Mouse (Mus musculus): ENCODE data around the gene Rb1.
A peak's percentile ranks its signal among the peaks of the same experiment; 100 is the strongest.

Gene Rb1

DNA sequence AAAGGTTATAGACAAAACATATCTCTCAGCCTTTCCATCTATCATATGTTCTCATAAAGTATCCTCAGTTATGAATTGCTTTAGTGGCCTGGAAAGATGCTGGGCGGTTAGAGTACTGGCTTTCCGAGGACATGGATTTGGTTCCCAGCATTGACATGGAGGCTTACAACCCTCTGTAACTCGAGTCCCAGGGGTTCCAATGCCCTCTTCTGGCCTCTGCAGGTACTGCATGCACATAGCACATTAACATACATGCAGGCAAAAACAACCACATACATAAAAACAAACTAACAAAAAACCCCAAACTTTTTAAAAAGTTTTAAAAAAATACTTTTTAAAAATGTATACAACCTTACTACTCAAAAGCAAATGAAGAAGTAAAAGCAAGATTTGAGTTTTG lies 59.5 kb downstream of the Rb1 start:
- DNase-seq (ENCODE audit: low spot score in 2 of 2) = no peak

DNA sequence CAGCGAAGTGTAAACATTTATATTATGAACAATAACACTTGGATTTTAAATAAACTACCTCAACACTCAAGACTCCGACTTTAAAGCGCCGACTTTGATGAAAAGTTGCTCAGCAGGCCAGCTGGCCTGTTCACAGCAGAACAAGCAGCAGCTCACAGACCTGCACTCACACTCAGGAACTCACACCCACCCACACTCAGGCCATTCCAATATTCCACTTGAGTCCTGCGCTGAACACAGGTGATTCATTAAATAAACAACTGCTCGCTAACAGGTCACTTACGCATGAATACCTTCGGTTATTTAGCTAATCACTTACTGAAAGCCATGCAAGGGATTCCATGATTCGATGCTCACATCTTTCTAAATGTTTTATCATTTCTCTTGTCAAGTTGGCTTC lies 63.4 kb downstream of the Rb1 start:
- no peak for DNase-seq (ENCODE audit: low spot score in 2 of 2)

DNA sequence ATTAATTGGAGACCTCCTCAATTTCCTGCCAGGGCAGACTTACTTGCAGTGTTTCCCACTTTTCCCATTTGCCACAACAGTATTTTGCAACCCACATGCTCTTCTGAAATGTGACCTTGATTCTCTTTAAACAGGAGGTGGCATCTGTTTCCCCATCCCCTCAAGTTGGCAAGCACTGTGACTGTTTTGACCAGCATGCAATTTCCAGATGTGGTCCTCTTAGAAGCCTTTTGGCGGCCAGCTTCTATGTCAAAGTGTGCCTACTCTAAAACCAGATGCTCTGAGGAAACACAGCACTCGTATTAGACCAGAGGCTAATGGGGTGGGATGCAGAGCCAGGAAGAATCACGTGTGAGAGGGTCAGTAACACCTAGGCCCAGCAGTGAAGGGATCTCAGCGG lies 67.4 kb downstream of the Rb1 start:
- DNase-seq (ENCODE audit: low spot score in 2 of 2) = no peak

DNA sequence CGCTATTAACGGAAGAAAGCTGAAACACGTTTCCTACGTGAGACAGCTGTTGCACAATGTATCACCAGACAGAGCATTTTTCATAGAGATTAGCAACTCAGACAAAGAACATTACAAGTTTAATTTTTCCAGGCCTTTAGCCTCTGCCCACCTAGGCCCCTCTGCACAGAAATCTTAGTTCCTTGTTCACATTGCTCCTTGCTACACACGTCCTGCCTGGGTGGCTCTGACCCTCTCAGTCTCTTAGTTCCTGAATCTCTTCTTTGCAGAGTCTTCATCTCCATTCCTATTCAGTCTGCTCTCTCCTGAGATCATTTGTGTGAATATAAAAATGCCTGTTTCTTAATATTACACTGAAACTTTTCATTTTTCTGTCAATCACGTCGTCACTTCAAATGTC lies 68.3 kb downstream of the Rb1 start:
- no peak for DNase-seq (ENCODE audit: low spot score in 2 of 2)

DNA sequence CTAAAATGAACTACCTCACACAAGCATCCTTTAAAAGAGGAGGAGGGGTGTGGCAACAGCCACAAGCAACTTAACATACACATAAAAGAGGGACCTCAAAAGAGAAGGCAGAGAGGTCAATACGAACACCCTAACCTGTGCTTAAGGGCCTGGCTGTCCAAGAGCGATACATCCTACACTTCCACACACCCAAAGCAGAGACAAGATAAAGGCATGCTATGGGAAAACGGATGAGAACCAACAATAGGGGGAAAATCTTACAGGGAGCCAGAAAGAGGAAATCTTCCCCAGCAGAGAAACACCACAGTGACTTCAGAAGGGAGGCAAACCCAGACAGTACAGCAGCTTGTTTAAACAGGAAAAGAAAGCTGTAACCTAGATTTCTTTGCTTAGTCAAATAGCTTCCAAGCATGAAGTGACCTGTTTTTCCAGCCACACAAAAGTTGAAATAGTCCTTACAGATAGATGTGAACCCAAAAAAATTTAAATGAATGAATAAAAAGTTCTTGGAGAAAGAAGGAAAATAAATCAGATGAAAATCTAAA lies 70.1 kb downstream of the Rb1 start:
- no peak for DNase-seq (ENCODE audit: low spot score in 2 of 2)

DNA sequence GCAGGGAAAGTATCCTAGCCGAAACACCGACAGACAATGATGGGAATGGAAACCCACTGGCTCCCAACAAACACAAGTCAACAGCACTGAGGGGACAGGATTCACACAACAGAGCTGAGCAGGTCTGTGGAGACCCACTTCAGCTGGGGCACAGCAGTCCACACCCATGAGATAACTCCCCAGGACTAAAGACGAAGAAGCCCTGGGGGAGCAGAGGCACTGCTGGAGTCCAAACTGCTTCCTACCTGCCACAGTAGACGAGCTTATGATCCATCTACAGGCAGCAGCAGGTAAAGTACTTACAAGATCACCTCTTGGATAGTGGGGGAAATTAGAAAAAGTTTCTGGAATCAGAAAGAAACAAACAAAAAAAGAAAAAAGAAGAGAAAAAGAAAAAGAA lies 71.2 kb downstream of the Rb1 start:
- no peak for DNase-seq (ENCODE audit: low spot score in 2 of 2)

DNA sequence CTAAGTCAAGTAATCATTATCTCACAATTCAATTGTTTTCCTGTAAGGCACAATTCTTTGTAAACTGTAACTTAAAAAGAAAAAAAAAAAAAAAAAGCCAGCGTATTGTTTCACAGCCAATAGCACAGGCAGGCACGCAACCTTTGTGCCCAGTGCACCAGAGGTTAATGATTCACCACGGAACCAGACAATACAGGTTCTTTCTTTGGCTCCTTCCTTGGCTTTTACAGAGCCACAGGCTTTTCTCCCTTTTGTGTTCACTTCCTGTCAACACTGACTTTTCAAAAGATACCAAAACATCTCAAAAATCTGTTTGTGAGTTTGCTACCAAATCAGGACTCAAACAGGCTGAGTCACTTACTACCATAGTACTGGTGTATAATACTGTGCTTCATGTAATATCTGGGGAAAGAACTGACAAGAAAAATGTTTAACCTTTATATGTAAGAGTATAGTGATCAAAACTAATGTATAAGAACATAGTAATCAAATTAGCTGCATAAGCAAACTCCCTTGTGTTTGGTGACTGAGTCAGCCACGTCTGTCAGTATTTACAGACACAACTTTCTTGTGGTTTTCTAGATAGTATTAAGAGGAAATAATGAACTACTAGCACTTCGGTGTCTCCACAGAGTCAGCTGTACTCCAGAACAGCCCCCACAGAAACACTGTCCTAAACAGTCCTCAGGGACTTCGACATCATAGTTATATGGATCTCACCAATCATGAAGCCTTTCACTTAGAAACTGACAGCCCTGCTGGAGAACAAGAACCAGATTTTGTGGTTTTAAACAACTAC lies 72.0 kb downstream of the Rb1 start:
- DNase-seq (ENCODE audit: low spot score in 2 of 2) = no peak

DNA sequence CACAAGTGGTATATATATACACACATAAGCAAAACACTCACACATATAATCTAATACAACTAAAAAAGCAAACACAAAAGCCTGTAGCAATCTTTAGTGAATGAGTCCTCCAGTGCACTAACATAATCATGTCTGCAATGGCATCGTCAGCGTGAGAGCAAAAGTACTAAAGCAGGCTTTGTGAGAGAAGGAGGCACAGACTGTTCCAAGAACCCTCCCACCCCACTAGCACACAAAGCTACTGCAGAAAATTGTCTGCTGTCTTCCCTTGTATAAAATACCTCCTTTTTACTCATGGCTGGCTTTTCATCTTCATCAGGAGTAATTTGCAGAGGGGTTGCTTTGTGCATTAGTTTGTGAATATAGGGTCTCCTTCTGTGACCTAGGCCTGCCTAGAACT lies 73.3 kb downstream of the Rb1 start:
- no peak for DNase-seq (ENCODE audit: low spot score in 2 of 2)

DNA sequence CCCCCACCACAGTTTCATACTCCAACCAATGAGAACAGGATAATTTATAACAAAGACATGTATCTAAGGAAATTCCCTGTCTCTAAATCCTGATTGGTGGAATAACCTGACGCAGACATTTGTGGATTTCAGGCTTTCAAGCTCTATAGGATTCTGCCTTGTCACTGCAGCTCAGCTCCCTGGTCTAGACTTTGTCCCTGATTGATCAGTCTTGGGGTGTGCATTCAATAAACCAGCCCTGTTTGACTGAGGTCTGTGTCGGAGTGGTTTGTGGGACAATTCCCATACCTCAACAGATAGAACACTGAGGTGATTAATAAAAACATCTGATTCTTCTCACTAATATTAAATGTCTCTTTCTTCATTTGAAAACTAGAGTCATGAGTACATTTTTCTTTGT lies 75.6 kb downstream of the Rb1 start:
- no peak for DNase-seq (ENCODE audit: low spot score in 2 of 2)

DNA sequence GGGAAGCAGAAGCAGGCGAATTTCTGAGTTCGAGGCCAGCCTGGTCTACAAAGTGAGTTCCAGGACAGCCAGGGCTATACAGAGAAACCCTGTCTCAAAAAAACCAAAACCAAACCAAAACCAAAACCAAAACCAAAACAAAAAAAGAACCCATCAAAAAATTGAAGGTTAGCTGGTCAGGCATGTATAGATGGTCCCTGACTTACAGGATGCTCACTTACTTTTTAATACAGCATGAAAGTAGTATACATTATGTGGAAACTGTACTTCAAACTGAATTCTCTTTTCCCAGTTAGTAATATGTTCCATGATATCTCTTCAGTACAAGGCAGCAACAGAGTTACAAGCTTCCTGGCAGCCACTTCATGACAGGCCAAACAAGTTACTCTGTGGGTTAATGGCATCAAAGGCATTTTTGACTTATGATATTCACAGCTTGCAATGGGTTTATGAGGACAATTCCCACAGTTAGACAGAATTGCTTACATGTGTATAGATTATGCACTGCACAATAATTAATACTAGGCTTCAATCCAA lies 81.5 kb downstream of the Rb1 start:
- DNase-seq (ENCODE audit: low spot score in 2 of 2) = no peak

DNA sequence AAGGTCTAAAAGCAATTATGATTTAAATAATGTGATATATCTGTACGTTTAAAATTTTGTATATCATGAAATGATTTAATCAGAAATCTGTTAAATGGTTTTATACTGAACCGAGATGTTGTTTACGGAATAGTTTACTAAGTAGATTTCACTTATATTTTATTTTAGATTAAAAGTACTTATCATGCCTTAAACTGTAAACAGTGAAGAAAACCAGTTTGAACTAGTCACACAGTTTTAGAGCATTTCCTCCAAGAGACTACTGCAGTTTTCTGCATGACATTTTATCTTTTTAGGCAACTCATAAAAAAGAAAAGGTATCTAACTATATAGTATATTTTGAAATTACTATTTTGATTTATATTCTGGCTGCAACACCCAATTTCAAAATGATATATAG lies 85.8 kb downstream of the Rb1 start:
- DNase-seq (ENCODE audit: low spot score in 2 of 2) = no peak

DNA sequence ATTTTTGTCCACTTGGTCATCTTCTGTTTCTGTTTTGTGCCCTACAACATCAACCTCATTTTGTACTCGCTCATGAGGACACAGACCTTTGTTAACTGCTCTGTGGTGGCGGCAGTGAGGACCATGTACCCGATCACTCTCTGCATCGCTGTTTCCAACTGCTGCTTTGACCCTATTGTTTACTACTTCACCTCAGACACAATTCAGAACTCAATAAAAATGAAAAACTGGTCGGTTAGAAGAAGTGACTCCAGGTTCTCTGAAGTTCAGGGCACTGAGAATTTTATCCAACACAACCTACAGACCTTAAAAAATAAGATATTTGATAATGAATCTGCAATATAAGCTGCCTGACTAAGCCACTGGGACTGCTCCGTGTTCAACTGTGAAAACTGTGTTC lies 86.3 kb downstream of the Rb1 start:
- no peak for DNase-seq (ENCODE audit: low spot score in 2 of 2)

DNA sequence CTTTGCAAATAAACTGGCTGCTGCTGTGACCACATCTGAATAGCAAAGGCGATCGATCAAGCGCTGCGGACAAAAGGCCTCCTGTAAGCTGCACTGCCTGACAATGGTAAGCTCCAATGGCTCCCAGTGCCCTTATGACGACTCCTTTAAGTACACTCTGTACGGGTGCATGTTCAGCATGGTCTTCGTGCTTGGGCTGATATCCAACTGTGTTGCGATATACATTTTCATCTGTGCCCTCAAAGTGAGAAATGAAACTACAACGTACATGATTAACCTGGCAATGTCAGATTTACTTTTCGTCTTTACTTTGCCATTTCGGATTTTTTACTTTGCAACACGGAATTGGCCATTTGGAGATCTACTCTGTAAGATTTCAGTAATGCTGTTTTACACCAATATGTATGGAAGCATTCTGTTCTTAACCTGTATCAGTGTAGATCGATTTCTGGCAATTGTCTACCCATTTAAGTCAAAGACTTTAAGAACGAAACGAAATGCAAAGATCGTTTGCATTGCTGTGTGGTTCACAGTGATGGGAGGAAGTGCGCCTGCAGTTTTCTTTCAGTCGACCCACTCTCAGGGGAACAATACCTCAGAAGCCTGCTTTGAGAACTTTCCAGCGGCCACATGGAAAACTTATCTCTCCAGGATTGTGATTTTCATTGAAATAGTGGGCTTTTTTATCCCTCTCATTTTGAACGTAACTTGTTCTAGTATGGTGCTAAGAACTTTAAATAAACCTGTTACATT lies 86.9 kb downstream of the Rb1 start:
- DNase-seq (ENCODE audit: low spot score in 2 of 2) = no peak

DNA sequence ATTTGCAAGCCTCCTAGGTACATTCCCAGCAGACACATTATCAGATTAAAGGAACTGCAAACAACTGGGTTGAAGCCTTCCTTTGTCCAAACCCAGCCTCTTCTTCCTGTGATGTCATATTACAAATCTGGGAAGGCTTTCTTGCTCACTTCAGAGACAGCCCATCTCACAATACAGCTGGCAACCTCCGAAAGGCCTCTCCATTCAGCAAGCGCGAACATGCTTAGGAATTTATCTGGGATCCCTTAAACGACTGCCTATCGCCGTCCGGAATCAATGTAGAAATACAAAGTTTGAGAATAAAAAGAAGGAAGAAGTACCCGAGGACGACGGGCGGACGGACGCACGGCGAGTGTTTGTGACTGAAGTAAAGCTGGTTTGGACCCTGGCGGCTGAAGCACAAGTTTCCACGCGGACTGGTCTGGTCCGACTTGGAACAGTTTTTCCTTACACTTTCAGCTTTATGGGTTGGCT lies 87.7 kb downstream of the Rb1 start, which contains the start of gene Lpar6:
Gene Lpar6 (plus strand): TSS at position 48 of the 474 bp plus-strand sequence.
- peak; percentile 47 to 63 for DNase-seq (ENCODE audit: low spot score in 2 of 2)

DNA sequence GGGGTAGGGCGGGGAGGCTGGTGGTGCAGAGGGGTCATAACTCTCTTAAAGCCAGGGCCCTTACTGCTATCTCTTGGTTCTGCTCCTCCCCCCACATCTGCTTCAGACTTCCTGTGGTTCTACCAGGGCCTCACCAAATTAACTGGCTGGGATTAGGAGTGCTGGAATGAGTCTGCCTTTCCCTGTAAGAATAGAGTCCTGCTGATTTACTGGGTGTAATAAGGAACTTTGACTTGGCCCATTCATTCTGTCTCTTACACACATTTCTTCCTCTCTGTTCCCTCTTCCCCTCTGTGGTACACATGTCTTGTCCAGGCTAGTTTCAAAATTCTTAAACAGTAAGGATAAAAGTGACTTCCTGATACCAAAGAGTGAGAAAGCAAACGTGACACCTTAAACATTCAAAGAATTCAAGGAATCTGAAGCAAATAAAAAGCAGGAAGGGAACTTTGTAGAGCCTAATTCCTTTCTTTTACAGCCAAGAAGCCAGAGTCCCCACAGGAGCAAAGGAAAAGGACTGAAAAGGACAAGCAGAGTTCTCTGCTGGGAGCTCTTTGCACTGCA lies 91.1 kb downstream of the Rb1 start:
- no peak for DNase-seq (ENCODE audit: low spot score in 2 of 2)

DNA sequence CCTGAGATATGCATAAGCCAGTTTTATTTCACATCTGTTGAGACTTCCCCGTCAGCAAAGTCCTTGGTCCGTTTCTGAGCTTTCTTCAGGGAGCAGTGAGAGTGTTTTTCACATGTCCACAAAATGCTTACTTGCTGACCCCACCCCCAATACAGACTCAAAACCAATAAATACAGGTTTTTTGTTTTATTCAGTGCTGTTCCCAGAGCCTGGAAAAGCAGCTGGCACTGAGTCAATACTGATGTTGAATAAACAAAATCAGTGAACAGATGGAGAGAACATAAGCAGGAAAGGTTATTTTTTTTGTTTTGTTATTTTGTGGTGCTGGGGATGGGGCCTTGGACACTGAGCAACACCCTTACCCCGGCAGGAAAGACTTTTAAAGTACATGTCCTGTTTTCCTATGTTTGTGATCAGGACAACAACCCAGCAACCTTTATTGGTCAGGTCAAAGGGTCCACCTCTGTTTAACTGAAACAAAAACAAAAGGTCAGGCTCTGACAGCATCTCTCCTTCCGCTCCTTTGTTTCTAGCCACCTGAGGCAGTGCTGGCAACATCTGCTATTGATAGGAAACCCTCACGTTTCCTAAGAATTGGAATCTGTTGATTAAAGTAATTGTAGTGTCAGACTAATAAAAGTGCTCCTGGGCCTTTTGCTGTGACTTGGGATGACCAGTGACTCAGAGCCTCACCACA lies 94.2 kb downstream of the Rb1 start:
- DNase-seq (ENCODE audit: low spot score in 2 of 2) = no peak

DNA sequence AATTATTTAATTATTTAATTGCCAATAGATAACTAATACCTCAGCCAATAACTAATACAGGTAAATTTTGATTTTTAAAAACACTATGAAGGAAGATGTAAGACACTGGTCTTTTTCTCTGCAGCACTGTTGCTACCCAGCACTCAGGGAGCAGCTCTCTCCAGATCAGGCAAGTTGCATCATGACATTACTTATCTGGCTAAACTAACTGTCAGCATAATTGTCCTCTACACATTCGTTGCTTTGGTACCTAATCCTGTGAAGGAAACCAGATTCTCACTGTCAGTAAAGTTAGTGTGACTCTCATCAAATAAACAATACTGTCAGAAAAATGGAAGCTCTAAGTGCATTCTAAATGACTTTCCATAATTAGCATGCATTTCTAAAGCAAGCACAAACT lies 98.8 kb downstream of the Rb1 start:
- DNase-seq (ENCODE audit: low spot score in 2 of 2) = no peak

DNA sequence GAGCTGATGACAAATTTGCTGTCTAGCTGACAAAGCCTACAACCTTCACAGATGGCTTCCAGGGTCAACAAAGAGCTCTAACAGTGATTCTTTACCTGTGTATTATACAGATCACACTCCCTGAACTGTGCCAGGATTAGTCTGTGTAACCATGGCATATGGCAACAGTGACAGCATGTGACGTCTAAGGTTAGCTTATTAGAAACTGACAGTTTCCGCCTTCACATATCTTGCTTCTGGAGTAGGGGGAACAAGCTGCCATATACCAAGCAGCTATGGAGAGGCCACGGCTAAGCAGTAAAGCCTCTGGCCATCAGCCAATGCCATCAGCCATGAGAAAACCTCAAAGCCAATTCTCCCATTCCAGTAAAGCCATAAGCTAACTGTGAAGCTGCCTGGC lies 99.3 kb downstream of the Rb1 start:
- no peak for DNase-seq (ENCODE audit: low spot score in 2 of 2)

DNA sequence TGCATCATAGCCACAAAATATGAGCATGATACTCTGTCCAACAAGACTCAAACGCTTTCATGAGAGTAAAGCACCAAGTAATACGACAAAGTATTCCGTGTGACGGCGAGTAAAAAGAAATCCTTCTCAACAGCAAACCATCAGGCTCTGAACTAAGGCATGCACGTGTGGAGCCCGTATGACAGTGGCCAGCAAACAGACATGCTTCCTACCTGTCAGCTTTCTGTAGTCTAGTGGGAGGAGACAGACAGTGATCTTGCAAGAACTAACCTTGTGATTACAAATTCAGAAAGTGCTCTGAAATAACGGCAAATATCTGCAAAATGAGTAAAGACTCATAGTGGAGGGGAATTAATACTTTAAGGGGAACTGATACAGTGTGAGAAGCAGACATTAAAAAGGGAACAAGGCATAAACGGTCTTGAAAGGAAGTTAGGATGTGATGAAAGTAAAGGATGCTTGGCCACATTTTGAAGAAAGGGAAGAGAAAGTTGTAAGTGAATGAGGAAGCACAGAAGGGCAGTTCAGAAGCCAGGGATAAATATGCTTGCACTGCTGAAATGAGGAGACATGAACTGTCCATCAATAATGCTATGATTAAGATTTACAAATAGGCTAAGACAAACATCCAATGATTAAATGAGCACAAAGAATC lies 103.2 kb downstream of the Rb1 start:
- DNase-seq (ENCODE audit: low spot score in 2 of 2) = no peak

DNA sequence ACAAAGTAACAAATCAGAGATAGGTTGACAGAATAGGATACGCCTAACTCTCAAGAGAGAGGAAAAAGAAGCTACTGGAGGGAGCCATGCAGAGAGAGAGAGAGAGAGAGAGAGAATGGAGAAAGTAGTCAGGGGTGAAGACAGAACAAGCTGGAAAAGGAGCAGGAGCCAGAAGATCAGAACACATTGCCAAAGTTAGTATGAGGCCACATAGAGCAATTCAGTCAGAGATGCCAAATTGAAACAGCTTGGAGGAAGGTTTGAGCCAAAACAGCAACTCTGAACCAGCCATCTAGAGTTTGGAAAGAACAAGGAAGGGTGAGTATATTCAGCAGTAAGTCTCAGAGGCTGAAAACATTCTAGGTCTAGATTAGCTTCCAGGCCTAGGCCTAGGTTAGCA lies 108.6 kb downstream of the Rb1 start:
- no peak for DNase-seq (ENCODE audit: low spot score in 2 of 2)

DNA sequence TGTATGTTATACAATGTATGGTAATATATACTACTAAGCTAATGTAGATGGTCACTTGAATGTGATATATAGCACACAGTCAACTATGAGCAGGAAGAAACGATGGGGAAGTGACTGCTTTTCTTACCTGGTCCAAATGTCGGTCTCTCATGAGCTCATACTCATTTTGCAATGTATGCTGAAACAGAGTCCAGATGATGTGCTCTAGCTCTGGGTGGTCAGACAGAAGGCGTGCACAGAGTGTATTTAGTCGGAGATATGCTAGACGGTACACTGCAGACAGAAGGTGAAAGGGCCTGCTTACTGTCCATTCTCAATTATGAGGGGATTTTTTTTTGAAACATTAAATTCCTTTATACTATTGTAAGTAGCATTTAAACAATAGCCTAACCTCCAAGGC lies 114.1 kb downstream of the Rb1 start:
- no peak for DNase-seq (ENCODE audit: low spot score in 2 of 2)

Data from urinary bladder, postnatal 4 days (tissue).